Mouse (Mus musculus) myocyte (in vitro differentiated cells): ENCODE results near the gene Gm21992.

Experiments
- E2F4 ChIP-seq: IDR thresholded peaks from one replicate; pipeline ENCODE4 v1.6.1; 2011; ENCODE audit warnings: mild to moderate bottlenecking, control low read depth, moderate library complexity; ENCODE audit not compliant: insufficient read depth
- MAX ChIP-seq: IDR thresholded peaks from one replicate; pipeline ENCODE4 v1.6.1; 2011; ENCODE audit warnings: low read depth, mild to moderate bottlenecking, control low read depth

DNA sequence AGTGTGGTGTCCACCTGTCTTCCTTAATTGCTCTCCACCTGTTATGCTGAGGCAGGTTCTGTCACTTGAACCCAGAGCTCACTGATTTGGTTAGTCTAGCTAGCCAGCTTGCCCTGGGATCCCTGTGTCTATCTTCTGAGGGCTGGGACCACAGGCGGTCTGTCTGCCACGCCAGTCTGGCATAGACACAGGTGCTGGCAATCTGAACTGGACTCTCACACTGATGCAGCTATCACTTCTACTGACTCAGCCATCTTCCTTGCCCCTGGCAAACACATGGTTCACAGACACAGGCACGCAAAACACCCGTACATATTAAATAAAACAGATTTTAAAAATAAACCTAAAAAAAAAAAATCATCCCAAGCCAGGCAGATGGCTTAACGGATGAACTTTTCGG, 25.6 kb upstream of the Gm21992 start:
- TF ChIP-seq E2F4 (no peak), MAX (no peak)
